Comparison of ENCODE assay signal across 9 mouse cellular contexts in the genomic region with DNA sequence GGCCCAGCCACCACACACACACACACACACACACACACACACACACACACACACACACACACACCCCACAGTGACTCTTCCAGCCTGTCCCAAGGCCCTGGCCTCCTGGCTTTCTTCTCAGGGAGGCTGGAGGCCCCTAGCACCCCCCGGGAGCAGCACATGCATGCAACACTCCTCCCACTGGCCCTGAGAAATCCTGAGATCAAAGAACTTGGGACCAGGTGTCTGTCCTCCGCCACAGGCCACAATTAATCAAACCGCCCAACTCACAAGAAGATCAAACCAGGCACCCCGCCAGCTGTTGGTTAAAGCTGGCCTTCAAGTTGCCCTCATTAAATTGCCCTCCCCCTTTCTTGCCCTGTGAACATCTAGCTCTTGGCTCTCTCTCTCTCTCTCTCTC.
DNase-seq lines count a peak whose midpoint lies in the region; ATAC-seq and TF ChIP-seq lines count a peak whose summit lies in the region.
"Had no signal": no experiment of that assay in that cellular context is flagged by ENCODE, and none has a peak within 500 bp of the region (broad histone marks: within the 10 kb centered on the region; RNA-seq: fewer than 3 reads in every experiment).

No protein-coding gene starts in this region.

- H3K36me3 ChIP-seq in hindbrain, postnatal 0 days (ENCODE audit: insufficient read depth, low read length) = no peaks in the 10 kb centered on the region
- H3K36me3 ChIP-seq in lung, postnatal 0 days (ENCODE audit: insufficient read depth, low read length) = no peaks in the 10 kb centered on the region
- no peaks in the 10 kb centered on the region for H3K36me3 ChIP-seq in stomach, postnatal 0 days (ENCODE audit: control insufficient read depth, insufficient read depth, low read length)
- H3K36me3 ChIP-seq: heart, embryonic 15.5 days had no signal

- DNase-seq in 3T3-L1 (ENCODE audit: low read depth, low spot score) = peak; percentile 47
- DNase-seq in adrenal gland, postnatal 4 days (ENCODE audit: low spot score in 2 of 2) = peak; percentile 24 to 76
- peak; percentile 73 for DNase-seq in hindbrain, postnatal 0 days (ENCODE audit: low spot score)
- DNase-seq in lung, postnatal 0 days (ENCODE audit: low spot score) = peak; percentile 39
- peak; percentile 67 for DNase-seq in stomach, postnatal 0 days (ENCODE audit: low spot score)
- DNase-seq in urinary bladder, postnatal 25 days (ENCODE audit: low spot score) = no peak
- no peak for DNase-seq in right cerebral cortex, postnatal 36 days (ENCODE audit: low spot score in 2 of 2)

- no peaks in the 10 kb centered on the region for H3K27me3 ChIP-seq in hindbrain, postnatal 0 days (ENCODE audit: insufficient read depth, low read length)
- H3K27me3 ChIP-seq in lung, postnatal 0 days (replicated peaks; ENCODE audit: insufficient read depth, low read length) = no peaks in the 10 kb centered on the region
- no peaks in the 10 kb centered on the region for H3K27me3 ChIP-seq in stomach, postnatal 0 days (ENCODE audit: control insufficient read depth, insufficient read depth, low read length)
- H3K27me3 ChIP-seq: heart, embryonic 15.5 days had no signal

- no peak overlapping the region for H3K27ac ChIP-seq in hindbrain, postnatal 0 days
- H3K27ac ChIP-seq in lung, postnatal 0 days (ENCODE audit: low read length) = no peak overlapping the region
- H3K27ac ChIP-seq in stomach, postnatal 0 days (replicated peaks) = no peak overlapping the region
- H3K27ac ChIP-seq: heart, embryonic 15.5 days had no signal

- no peak for TF ChIP-seq EP300 in lung, postnatal 0 days (IDR thresholded peaks at IDR 0.05)
- TF ChIP-seq EP300 in stomach, postnatal 0 days (optimal IDR thresholded peaks at IDR 0.05) = no peak

- no peak overlapping the region for H3K4me3 ChIP-seq in hindbrain, postnatal 0 days (ENCODE audit: low read length)
- no peak overlapping the region for H3K4me3 ChIP-seq in lung, postnatal 0 days (ENCODE audit: low read depth, low read length)
- no peak overlapping the region for H3K4me3 ChIP-seq in stomach, postnatal 0 days (ENCODE audit: low read depth, low read length)
- H3K4me3 ChIP-seq: heart, embryonic 15.5 days had no signal

- peaks cover 5% of the 10 kb centered on the region; the same call in 1 of the 2 replicates for H3K4me1 ChIP-seq in hindbrain, postnatal 0 days (ENCODE audit: insufficient read depth, low read length)
- peaks cover 4% of the 10 kb centered on the region; the same call in 1 of the 2 replicates for H3K4me1 ChIP-seq in lung, postnatal 0 days (ENCODE audit: insufficient read depth, low read depth, low read length)
- peaks cover 5% of the 10 kb centered on the region; the same call in 1 of the 2 replicates for H3K4me1 ChIP-seq in stomach, postnatal 0 days (replicated peaks; ENCODE audit: control insufficient read depth, insufficient read depth)

- WGBS in hindbrain, postnatal 0 days = 20% methylated on average over 4 of the region's 4 CpGs
- WGBS in lung, postnatal 0 days = 19% methylated on average over 4 of the region's 4 CpGs
- WGBS in stomach, postnatal 0 days = 40% methylated on average over 3 of the region's 4 CpGs

- no peak overlapping the region for H3K9ac ChIP-seq in hindbrain, postnatal 0 days (replicated peaks; ENCODE audit: low read length)
- H3K9ac ChIP-seq in lung, postnatal 0 days (replicated peaks; ENCODE audit: low read depth) = no peak overlapping the region
- no peak overlapping the region for H3K9ac ChIP-seq in stomach, postnatal 0 days (ENCODE audit: low read length)
- H3K9ac ChIP-seq: heart, embryonic 15.5 days had no signal

- ATAC-seq in hindbrain, postnatal 0 days = peak; percentile 55; the same call in 1 of the 2 replicates
- ATAC-seq in lung, postnatal 0 days = peak; percentile 49; the same call in 1 of the 2 replicates
- ATAC-seq in stomach, postnatal 0 days (ENCODE audit: low FRiP score, low TSS enrichment) = 0 out of 2 replicates have a peak, but pooled peaks have one; percentile 39
- ATAC-seq in erythroblast, adult 5-6 weeks (replicated peaks; ENCODE audit: low FRiP score, poor library complexity, severe bottlenecking) = no peak

- H3K4me2 ChIP-seq in hindbrain, postnatal 0 days (ENCODE audit: low read depth, low read length) = no peak overlapping the region
- H3K4me2 ChIP-seq in lung, postnatal 0 days (replicated peaks; ENCODE audit: low read depth, low read length) = no peak overlapping the region
- no peak overlapping the region for H3K4me2 ChIP-seq in stomach, postnatal 0 days (replicated peaks; ENCODE audit: low read depth)
- H3K4me2 ChIP-seq: heart, embryonic 15.5 days had no signal

- H3K9me3 ChIP-seq in hindbrain, postnatal 0 days (ENCODE audit: low read length) = no peaks in the 10 kb centered on the region
- no peaks in the 10 kb centered on the region for H3K9me3 ChIP-seq in lung, postnatal 0 days (ENCODE audit: low read length)
- no peaks in the 10 kb centered on the region for H3K9me3 ChIP-seq in stomach, postnatal 0 days (ENCODE audit: control insufficient read depth, low read length)
- H3K9me3 ChIP-seq: heart, embryonic 15.5 days had no signal

- no peak for TF ChIP-seq CTCF in hindbrain, postnatal 0 days (IDR thresholded peaks at IDR 0.05; ENCODE audit: low read depth)
- TF ChIP-seq CTCF in lung, postnatal 0 days (IDR thresholded peaks at IDR 0.05) = no peak
- TF ChIP-seq CTCF in stomach, postnatal 0 days (IDR thresholded peaks at IDR 0.05; ENCODE audit: low read depth) = no peak

Comparison
In these comparisons a context has a peak if more than half of its experiments do, and no peak if none do; other contexts are left out.
1. DNase-seq: peak in 3T3-L1 (single experiment), adrenal gland, postnatal 4 days (2 of 2), hindbrain, postnatal 0 days (single experiment), lung, postnatal 0 days (single experiment) and stomach, postnatal 0 days (single experiment); none in urinary bladder, postnatal 25 days (single experiment) and right cerebral cortex, postnatal 36 days (0 of 2).